Mouse (Mus musculus): Measurements from ENCODE around the gene Cst6.

Cst6 gene

GRCm38 (mm10) chr19:5348526-5349501 lies 560 bp downstream of the Cst6 start:
- DNase-seq: no peak

- no peak for DNase-seq
Measured at GRCm38 (mm10) chr19:5348064-5348463, 1.3 kb downstream of the Cst6 start.

- DNase-seq: no peak
Measured at GRCm38 (mm10) chr19:5345297-5346131, 3.9 kb downstream of the Cst6 start.

DNA sequence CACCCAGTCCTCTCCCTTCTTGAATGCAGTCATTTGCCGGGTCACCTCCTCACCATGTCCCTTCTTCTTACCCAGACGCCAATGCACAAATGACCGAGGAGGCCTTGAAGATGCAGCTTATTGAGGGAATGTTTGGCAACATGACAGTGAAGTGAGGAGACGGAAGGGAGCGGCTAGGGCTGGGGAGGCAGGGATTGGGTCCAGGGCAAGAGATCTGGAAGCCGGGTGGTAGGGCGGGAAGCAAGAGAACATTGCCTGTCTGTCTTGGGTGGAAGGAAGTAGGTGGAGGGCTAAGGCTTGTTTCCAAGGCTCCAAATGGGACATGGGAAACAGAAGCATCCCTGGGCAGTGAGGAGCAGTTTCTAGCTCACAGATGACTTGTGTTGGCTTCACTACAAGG lies 8.0 kb downstream of the Cst6 start:
- no peak for DNase-seq

- DNase-seq: peak; percentile 72
Measured at GRCm38 (mm10) chr19:5337975-5338374, 11.4 kb downstream of the Cst6 start.

DNA sequence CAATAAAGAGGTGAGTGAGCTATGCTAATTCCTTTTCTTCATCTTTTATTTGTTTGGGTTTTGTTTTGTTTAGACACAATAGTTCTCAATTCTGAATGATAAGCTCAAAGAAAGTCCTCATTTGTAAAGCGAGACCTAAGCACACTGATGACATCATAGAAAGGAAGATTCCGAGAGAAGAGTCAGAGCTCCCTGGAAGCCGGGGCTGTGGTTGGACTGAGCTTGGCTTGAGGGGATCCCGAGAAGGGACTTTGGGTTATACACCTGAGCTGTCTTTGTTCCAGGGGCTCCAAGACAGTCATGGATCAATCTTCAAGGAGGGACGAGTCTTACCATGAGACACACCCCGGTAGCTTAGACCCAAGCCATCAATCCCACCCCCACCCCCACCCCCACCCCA lies 13.9 kb downstream of the Cst6 start, which contains the start of gene Catsper1:
Gene Catsper1, plus strand, starts transcription at position 301 of the 400 bp plus-strand sequence.
- no peak for DNase-seq

DNA sequence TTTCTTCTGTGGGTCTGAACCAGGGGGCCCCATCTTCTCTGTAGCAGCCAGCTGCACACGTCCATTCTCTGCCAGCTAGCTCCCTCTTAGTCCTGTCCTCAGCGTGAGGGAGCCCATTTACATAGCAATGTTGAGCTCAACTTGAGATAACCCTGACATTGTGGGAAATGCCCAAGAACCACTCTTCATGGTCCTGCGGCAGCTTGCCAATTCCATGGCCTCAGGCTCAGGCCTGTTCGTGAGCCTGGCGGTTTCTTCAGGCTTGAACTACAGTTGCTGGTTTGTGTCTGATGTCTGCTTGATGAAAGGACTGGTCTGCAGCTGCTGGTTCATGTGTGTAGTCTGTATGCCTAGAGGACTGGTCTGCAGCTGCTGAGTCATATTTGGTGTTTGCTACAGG lies 14.6 kb downstream of the Cst6 start:
- DNase-seq: no peak

GRCm38 (mm10) chr19:5327970-5328369 lies 21.4 kb downstream of the Cst6 start:
- DNase-seq: no peak

DNA sequence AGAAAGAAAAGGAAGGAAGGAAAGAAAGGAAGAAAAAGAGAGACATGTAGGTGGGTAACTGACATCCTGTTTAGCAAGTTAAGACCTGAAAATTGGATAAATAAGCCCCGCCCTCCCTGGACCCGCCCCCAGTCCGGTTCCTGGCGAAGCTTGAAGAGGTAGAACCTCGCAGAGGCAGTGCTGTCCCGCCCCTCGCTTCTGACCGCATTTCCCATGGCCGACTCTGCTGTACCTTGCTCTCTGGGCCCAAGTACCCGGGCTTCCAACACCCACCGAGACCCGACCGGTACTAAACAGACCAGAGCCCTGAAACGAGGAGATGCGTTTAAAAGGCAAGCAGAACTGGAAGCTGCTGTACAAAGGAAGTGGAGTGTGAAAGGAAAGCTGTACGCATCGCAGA lies 25.6 kb downstream of the Cst6 start:
- no peak for DNase-seq

DNA sequence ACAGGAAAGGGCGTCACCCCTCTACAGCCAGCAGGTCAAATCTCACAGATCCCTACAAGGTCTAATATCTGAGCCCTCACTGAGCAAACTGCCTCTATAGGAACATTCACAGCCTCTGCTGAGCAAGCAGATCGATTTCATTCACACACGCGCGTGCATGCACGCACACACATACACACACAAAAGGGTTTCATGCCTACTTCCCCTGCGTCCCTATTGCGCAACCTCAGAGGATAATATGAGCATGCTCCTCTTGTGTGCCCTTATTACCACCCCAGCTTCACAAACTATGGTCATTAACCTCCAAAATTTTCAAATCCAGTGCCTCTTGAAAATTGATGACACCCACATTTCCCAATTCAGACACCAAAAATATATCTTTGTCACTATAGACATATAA lies 36.2 kb downstream of the Cst6 start:
- no peak for DNase-seq

- no peak for DNase-seq
Measured at GRCm38 (mm10) chr19:5309025-5309424, 40.3 kb downstream of the Cst6 start.

DNA sequence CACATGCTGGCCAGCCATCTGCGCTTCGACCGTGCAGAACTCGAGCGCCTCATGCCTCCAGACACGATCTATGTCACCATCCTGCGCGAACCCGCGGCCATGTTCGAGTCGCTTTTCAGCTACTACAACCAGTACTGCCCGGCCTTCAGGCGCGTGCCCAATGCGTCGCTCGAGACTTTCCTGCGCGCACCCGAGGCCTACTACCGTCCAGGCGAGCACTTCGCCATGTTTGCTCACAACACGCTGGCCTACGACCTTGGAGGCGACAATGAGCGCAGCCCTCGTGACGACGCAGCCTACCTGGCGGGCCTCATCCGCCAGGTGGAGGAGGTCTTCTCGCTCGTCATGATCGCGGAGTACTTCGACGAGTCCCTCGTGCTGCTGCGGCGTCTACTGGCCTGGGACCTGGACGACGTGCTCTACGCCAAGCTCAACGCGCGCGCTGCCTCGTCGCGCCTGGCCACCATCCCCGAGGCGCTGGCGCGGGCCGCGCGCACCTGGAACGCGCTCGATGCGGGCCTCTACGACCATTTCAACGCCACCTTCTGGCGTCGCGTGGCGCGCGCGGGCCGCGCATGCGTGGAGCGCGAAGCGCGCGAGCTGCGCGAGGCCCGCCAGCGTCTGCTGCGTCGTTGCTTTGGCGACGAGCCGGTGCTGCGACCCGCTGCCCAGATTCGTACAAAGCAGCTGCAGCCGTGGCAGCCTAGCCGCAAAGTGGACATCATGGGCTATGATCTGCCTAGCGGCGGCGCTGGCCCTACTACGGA lies 42.2 kb downstream of the Cst6 start:
- DNase-seq: no peak

DNA sequence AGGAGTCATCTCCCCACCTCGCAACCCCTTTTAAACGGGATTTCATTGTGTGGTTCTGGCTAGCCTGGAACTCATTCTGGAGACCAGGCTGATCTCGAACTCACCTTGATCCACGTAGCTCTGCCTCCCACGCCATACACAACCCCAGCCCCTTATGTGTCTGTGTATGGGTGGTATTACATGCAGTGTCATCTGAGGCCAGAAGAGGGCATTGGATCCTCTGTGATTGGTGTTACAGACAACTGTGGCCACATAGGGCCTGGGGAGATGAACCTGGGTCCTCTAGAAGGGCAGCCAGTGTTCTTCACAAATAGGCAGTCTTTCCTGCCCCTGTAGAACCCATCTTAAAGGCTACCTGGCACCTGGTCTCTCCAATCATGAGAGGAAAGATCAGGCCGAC lies 43.1 kb downstream of the Cst6 start:
- no peak for DNase-seq

GRCm38 (mm10) chr19:5302455-5302854 lies 46.9 kb downstream of the Cst6 start:
- no peak for DNase-seq

DNA sequence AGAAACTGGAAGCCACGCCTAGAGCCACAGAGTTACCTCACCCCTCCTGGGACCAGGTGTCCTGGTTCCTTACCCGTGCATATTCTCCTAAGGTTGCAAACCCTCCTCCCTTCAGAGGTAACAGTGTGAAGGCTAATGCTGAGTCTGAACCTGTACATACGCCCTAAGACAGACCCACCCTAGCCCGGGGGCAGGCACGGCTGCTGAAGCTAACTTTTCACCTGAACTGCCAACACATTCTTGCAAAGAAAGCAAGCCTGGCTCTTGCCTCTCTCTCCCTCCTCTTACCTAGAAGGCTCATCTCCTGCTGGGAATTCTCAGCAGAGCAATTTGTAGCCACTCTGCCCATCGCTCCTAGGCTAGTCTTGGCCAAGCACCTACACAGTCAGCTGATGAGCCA lies 48.8 kb downstream of the Cst6 start:
- DNase-seq: no peak

- peak; percentile 50 for DNase-seq
Measured at GRCm38 (mm10) chr19:5297903-5298800, 51.2 kb downstream of the Cst6 start, which contains the start of gene Gal3st3. TSS of gene Gal3st3 (plus strand) at chr19:5298331.

- DNase-seq: peak; percentile 84
Measured at GRCm38 (mm10) chr19:5296630-5297029, 52.7 kb downstream of the Cst6 start.

- DNase-seq: no peak
Measured at GRCm38 (mm10) chr19:5295736-5296075, 53.7 kb downstream of the Cst6 start.

- DNase-seq: peak; percentile 99
Measured at GRCm38 (mm10) chr19:5294972-5295735, 54.2 kb downstream of the Cst6 start, which contains the start of gene Sf3b2. TSS of gene Sf3b2 (minus strand) at chr19:5295455.
